Mouse (Mus musculus) G1E (cell line): ENCODE measurements around the gene Rcan2.

Experiments used
- CTCF ChIP-seq: IDR thresholded peaks from 2 replicates; pipeline ENCODE4 v1.5.1; 2012; ENCODE audit warnings: low read depth, low read length, inconsistent platforms, mixed read lengths
- GATA2 ChIP-seq: IDR thresholded peaks from 2 replicates; pipeline ENCODE4 v1.6.1; 2012; ENCODE audit warnings: low read depth, low read length, inconsistent platforms, borderline replicate concordance
- TAL1 ChIP-seq: conservative IDR thresholded peaks from 2 replicates; pipeline ENCODE4 v1.6.1; 2012; ENCODE audit warnings: low read depth, low read length, inconsistent platforms, mixed read lengths

DNA sequence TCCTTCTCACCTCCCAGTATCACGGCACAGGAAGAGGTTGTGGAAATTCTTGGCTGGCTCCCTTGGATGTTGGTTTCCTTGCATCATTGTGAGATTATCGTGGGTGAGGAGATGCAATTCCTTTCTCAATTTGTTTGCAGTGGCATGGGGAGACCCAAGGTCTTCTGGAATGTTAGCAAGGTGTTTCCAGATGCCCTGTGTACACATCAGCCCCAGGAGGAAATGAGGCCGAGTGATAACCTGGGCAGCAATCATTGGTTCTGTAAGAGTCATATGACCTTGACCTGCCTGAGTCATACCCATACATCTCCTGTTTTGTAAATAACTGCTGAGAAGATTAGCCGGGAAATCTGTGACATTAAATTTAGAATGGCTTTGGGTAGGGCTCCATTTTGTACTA, 10.3 kb downstream of the Rcan2 start:
- no peak for TF ChIP-seq CTCF
- no peak for TF ChIP-seq GATA2
- no peak for TF ChIP-seq TAL1
